Mouse (Mus musculus) MN1 (cell line): ENCODE measurements around the gene Hcrtr1.

Source experiments
- DNase-seq: peaks from one replicate; pipeline ENCODE4 v3.0.0-alpha.2; 2016; ENCODE audit warnings: low spot score

Gene Hcrtr1

DNA sequence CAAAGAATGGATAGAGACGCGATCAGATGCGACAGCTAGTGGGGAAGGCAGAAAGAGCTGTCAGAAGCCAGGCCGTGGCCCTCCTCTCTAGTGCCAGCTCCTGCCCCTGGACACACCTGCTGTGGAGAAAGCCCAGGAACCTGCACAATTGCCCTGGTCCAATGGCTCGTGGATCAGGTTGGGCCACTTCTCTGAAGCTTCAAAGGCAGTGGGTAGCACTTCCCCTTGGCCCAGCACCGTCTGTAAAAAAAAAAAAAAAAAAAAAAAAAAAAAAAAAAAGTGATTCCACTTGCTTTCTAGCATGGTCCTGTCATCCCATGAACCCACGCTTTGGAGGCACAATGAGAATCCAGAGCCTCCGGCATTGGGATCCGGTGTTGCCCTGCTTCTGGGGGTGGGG lies 28.7 kb upstream of the Hcrtr1 start:
- DNase-seq = no peak

GRCm38 (mm10) chr4:130167321-130167720 lies 28.2 kb upstream of the Hcrtr1 start:
- no peak for DNase-seq

GRCm38 (mm10) chr4:130166592-130166991 lies 27.4 kb upstream of the Hcrtr1 start:
- no peak for DNase-seq

- DNase-seq = no peak
Observed at GRCm38 (mm10) chr4:130166061-130166460, 26.9 kb upstream of the Hcrtr1 start.

DNA sequence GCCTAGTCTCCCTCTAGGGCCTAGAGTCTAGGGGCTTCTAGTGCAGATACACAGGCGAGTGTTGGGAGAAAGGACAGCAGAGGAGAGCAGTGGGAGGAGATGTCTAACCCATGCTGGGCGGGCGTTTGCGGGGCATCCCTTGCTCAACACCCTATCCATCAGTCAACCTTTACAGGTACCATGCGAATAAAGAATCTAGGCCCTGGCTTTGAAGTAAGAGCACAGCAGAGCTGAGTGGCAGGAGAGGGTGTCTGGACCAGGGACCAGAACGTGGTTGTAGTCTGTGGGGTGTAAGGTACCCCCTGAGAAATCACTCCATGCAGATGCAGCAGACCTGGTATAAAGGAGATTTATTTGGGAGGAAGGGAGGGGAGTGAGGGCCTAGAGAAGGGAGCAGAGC lies 25.0 kb upstream of the Hcrtr1 start:
- no peak for DNase-seq

DNA sequence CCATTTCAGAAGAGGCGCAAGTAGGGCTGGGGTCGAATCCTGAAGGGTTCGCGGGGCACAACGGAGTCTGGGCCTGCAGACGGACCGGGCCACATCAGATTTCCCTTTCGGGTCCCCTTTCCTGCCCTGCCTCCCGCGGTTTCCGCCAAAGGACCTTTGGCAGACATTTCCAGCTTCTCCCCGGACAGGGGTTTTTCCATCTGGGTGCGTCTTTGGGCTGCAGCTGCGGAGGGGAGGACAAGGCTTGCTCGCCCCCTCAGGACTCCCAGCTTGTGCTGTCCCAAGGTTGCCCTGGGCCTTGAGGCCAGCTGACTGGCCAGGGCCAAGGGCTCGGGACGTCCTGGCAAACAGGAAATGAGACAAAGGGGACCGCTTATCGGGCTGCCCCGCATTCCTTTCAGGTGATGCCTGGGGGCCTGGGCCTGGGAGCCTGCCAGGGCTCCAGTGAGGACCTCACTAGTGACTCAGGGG lies 24.3 kb upstream of the Hcrtr1 start:
- no peak for DNase-seq

- no peak for DNase-seq
Observed at GRCm38 (mm10) chr4:130161349-130161748, 22.2 kb upstream of the Hcrtr1 start.

DNA sequence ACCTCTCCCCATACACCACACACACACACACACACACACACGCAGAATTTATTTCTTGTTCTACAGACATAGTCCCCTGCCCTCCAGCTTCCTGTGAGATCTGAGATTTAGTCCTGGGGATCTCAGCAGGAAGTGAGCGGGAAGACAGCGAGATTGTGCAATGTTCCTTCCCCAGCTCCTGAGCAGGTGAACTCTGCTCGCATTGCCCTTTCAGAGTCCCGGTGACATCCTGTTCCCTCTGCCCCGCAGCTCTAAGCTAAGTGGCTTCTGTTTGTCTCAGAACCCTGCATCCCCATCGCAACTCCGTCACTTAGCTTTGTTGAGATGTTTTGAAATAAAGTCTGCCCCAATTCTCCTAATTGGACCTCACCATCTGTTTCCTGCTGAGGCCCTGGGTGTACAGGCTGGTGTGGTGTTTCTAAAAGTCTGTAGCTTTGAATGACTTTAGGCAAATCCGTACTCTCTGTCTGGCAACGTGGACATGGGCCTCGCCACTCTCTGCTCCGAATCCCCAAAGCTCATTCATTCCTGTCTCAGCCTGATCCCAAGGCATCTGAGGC lies 17.7 kb upstream of the Hcrtr1 start:
- no peak for DNase-seq

GRCm38 (mm10) chr4:130154250-130154649 lies 15.1 kb upstream of the Hcrtr1 start:
- no peak for DNase-seq

- no peak for DNase-seq
Observed at GRCm38 (mm10) chr4:130148405-130148804, 9.2 kb upstream of the Hcrtr1 start.

GRCm38 (mm10) chr4:130141786-130142185 lies 2.6 kb upstream of the Hcrtr1 start:
- peak; percentile 23 for DNase-seq

DNA sequence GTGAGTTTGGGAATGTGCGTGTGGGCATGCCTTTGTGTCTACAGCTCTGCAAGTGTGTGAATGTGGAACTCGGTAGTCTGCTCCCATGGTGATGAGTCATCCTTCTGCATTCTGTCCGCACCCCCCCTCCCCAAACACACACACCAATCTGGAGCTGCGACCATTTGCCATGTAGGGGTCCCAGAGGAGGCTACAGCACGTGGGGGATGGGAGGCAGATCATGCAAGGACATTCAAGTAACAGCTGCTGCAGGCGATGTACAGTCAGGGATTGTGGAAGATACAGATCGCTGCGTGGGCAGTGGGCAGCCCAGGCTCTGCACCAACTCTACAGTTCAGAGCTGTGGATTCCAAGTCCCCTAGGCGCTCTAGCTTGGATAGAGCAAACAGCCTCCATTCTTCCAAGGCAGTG lies 1.8 kb upstream of the Hcrtr1 start:
- peak; percentile 45 for DNase-seq

DNA sequence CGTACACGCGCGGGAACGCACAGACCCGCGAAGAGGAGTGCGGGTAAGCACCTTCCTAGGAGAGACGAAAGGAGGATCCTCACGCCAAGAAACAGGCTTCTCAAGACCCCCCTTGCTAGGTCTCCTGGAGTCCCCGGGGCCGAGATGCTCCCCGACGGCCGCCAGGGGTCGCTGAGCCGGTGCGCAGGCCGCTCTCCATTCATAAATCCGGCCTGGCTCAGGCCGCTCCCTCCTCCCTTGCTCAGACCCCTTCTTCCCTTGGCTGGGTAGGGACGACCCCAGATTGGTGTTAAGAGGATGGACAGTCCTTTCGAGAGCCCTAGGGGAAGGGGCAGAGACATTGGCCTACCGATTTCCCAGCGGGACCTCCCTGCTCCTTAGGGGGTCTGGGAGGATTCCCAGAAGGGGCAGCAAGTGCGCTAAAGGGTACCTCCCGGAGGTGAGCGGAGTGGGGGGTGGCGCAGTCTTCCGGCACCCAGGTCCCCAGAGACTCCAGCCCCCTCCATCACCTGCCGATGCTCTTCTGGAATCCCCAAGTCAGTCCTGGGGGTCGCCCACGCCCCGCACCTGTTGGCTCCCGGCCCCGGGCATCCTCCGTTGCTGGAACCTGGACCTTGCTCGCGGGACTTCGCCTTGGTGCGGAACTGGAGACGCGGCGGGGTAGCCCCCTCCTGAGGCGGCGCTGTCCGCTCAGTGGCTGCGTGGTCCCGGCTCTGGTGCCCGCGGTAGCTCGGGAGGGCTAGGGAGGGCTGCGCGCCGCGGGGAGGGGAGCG lies 532 bp downstream of the Hcrtr1 start:
- no peak for DNase-seq

DNA sequence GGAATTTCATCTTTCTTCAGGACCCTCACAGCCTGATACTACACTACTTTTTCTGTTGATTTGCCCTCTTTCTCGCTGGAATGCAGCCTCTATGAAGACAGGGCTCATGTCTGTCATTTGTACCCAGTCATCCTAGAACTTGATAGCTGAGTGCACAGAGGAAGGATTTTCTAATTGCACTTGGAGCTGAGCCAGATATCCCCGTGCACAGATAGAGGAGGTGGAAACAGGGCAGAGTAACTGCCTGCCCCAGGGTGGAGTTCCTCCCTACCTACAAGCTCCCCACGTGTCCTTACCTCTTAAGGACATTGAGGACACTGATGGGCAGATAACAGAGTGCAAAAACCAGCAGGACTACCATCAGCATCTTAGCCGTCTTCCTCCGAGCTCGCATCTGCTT lies 5.8 kb downstream of the Hcrtr1 start:
- no peak for DNase-seq

DNA sequence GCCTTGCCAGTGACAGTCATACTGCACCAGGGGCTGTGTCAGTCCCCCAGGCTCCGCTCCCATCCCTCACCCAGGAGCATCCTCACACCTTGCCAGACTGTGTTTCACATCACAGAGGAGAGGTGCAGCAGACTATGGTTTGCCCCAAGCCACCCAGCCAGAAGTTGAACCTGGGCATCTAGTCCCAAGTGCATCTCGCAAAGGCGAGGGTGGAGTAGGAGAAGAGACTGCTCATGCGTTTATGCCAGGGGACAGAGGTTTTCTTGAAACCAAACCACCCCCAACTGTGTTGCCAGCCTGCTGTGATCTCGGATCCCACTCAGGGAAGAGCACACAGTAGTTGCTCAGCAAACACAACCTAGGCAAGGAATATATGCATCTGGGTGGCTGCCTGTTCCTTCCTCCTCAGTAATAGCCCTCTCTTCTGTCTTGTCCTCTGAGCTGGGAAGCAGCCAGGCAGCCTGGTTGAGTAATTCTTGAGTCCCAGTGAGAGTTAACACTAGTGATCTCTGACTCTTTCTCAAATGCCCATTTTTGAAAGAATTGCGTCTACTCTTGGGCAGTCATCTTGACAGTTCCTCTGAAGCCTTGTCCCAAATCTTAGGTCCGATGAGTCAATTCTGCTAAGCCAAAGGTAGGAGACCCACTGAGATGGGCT lies 7.6 kb downstream of the Hcrtr1 start:
- DNase-seq = no peak

DNA sequence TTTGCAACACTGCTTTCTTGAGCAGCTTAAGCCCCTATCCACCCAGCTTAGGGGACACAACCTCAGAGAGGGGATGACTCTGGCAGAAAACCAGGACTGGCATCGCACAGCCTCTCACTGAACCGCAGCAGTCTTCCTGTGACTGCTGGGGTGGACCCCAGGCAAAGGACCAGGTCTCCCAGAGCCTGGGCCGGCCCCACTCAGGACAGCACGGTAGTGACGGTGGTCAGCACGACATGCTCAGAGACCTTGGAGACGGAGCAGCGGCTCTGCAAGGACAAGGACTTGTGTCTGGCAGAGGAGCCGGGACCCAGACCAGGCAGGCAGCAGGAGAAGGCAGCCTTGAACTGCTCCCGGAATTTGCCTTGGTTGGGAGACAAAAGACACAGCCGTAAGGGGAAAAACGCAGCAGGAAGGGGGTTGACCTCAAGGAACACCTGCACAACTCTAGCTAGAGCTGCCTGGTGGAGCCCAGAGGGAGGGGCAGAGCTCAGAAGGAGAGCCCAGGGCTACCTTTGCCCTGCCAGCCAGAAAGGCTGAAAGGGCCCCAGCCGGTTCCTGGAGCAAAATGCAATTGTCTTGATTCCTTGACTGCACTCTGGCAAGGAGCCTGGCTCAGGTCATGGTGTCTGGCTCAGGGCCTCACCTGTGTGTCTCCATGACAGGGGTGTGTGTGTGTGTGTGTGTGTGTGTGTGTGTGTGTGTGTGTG lies 8.4 kb downstream of the Hcrtr1 start:
- no peak for DNase-seq

GRCm38 (mm10) chr4:130130082-130130481 lies 9.1 kb downstream of the Hcrtr1 start:
- DNase-seq = no peak

GRCm38 (mm10) chr4:130128907-130129306 lies 10.3 kb downstream of the Hcrtr1 start:
- no peak for DNase-seq

DNA sequence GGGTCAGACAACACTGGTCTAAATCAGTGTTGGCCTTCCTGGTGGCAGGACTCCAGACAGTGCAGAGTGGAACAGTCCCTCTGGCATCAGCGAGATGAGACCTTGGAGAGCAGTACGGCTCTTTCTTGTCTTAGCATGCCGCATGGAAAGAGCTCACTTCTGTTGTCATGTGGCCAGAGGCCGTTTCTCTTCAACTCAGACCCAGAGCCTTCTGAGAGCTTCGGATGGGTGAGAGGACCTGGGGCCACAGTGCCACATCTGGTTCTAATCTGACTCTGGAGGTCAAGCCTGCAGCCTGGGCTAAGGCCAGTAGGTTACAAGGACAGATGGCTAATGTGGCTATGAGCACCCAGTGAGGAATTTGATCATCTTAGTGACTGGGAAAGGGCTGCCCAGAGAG lies 13.2 kb downstream of the Hcrtr1 start:
- DNase-seq = no peak

DNA sequence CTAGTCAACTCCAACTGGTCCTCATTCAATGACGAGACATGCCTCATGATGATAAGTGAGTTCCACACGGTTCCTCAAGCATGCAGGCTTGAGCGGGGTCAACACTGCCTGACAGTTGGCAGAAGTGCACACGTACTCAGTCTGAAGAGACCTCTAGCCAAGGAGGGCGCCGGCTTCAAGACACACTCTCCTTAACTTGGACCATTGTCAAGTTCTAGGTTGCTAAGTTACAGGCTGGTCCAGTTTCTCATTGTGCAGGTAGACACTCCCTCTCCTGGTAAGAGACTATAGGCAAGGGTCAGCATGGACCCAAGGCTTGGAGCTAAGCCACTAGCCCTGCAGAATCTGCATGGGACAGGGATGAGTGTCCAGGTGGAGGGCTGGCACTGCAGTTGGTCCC lies 14.0 kb downstream of the Hcrtr1 start:
- DNase-seq = no peak

- DNase-seq = no peak
Observed at GRCm38 (mm10) chr4:130124110-130124509, 15.0 kb downstream of the Hcrtr1 start.

DNA sequence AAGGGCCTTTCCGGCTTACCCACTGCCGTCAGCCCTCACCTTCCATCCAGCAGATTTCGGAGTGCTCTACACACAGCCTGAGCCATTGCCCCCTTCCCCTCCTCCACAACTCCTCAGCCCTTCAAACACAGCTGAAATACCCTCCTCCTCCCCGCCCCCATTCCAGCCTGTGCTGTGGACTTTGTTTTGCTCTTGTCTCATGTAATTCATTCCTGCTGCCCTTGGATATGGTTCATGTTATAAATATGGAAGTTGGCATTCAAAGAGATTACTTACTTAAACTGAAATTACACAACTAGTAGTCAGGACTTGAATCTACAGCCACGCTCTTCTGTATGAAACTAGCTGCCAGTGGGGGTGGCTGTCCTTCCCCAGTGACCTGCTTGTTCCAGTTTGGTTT lies 16.1 kb downstream of the Hcrtr1 start:
- no peak for DNase-seq

GRCm38 (mm10) chr4:130121560-130121959 lies 17.6 kb downstream of the Hcrtr1 start:
- no peak for DNase-seq
